Mouse (Mus musculus) spleen, postnatal 0 days (tissue): ENCODE measurements around the gene Tmem248. TPM values are rescaled to one million over a fixed set of nuclear protein-coding genes. Genes with fewer than 3 reads are reported as not detected.

Experiments
- polyA plus RNA-seq: library from polyadenylated mRNA; unstranded; fragments of >200 nt; fragmentation: Nextera tagmentation; extraction: Ambion mirVana; gene quantifications from 2 replicates; pipeline ENCODE4 v1.2.1, GENCODE M21; 2015

Tmem248 gene
- polyA plus RNA-seq, result 28.3 and 30.7 TPM in 2 replicates

DNA sequence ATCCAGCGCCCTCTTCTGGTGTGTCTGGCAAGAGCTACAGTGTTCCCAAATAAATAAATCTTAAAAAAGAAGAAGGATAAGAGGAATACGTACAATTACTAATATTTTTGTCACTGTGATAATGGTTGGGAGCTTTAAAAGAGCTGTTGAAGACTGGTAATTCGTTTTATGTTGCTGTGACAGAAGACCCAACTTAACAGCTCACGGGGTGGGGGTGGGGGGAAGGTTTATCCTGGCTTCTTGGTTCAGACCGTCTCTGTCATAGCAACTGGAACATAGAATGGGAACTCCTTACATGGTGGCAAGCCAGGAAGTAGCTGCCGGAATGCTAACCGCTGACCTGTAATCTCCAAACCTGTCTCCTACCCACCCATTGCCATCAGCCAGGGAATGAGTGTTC lies at the start of gene Tmem248:
Tmem248 (plus strand) TSS at position 301 of the 400 bp plus-strand sequence.

DNA sequence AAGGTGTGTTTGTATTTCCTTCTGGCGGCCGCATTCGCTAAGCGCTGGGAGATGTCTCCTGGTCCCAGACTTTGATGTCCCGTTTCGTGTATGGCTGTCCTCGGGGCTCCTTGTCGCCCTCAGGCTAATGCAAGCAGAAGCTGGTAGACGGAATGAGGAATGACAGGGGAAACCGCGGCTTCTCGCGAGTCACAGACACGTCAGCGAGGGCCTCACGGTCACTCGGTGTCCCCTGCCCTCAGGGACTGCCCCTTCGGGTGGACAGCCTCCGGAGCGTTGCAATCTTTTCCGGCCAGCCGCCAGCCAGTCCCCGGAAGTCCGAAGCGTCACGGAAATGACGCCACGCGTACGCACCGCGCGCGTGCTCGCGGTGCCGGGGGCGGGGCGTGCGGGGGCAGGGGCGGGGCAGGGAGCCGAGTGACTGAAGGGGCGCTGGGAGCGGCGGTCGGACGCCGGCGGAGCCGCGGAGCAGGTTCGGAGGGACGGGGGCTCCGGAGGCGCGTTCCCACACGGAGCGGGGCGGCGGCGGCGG lies 45.4 kb upstream of the Tmem248 start, which contains the start of gene Rabgef1:
Rabgef1 (plus strand) TSS at position 376 of the 532 bp plus-strand sequence.

DNA sequence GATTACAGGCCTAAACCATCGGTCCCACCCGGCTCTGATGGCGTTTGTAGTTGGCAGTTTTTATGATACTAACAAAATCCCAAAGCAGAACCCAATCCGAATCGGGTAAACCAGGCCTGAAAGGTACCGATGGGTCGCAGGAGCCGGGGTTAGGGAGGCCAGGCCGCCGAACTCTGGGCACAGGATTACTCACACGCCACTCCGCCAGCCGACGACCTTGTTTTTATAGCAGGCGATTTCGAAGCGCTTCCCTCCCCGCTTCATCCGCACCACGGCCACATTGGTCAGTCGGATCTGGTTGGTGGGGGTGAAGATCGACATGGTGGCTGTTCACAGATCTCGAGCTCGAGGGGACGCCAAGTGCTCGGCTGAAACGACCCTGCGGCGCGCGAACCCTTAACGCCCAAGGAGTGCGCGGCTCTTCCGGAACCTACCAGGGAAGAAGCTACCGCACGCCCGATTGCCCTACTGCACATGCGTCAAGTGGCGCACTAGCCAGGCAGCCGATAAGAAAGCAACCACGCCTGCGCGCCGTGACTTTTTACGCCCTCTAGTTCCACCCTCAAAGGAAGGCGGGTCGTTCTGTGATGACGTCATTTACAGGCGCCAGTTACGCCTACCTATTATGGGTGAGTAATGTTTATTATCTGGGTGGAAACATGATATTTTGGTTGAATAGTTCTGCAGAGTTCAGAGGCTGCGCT lies 38.3 kb downstream of the Tmem248 start, which contains the start of the genes Sbds and Tyw1:
Sbds (minus strand) TSS at position 514 of the 704 bp plus-strand sequence.
Tyw1 (plus strand) TSS at position 603 of the 704 bp plus-strand sequence.

Other genes with a start within 250 kb of the Tmem248 start
- 47.1 and 55.4 TPM in 2 replicates for gene Gusb, start 214.0 kb upstream of the Tmem248 start, polyA plus RNA-seq
- gene Asl, start 187.8 kb upstream of the Tmem248 start, polyA plus RNA-seq, result 16.9 and 17.3 TPM in 2 replicates
- gene Crcp, start 187.8 kb upstream of the Tmem248 start, polyA plus RNA-seq, result 27.9 and 29.0 TPM in 2 replicates
- 26.4 and 30.5 TPM in 2 replicates for gene Tpst1, start 143.8 kb upstream of the Tmem248 start, polyA plus RNA-seq
- 8.4 and 9.7 TPM in 2 replicates for gene Kctd7, start 72.2 kb upstream of the Tmem248 start, polyA plus RNA-seq
- 33.0 and 33.9 TPM in 2 replicates for gene Rabgef1, start 45.3 kb upstream of the Tmem248 start, polyA plus RNA-seq
- gene Sbds, start 38.4 kb downstream of the Tmem248 start, polyA plus RNA-seq, result 68.4 and 76.1 TPM in 2 replicates
- 15.4 and 16.5 TPM in 2 replicates for gene Tyw1, start 38.5 kb downstream of the Tmem248 start, polyA plus RNA-seq
- not detected in 2 replicates for gene Caln1, start 152.4 kb downstream of the Tmem248 start, polyA plus RNA-seq
- gene A330070K13Rik, start 167.6 kb downstream of the Tmem248 start, polyA plus RNA-seq, result not detected in 2 replicates